Mouse (Mus musculus) heart, adult 11 months (tissue): ENCODE results near the gene Pcdh7.
"Not testable (repeated sequence)": the region's sequence is repeated elsewhere in the genome, so short reads cannot be mapped to it uniquely, and the experiment has no call there.

ENCODE experiments used
- DNase-seq: peaks from one replicate; pipeline ENCODE4 v3.0.0; 2022

Gene Pcdh7

DNA sequence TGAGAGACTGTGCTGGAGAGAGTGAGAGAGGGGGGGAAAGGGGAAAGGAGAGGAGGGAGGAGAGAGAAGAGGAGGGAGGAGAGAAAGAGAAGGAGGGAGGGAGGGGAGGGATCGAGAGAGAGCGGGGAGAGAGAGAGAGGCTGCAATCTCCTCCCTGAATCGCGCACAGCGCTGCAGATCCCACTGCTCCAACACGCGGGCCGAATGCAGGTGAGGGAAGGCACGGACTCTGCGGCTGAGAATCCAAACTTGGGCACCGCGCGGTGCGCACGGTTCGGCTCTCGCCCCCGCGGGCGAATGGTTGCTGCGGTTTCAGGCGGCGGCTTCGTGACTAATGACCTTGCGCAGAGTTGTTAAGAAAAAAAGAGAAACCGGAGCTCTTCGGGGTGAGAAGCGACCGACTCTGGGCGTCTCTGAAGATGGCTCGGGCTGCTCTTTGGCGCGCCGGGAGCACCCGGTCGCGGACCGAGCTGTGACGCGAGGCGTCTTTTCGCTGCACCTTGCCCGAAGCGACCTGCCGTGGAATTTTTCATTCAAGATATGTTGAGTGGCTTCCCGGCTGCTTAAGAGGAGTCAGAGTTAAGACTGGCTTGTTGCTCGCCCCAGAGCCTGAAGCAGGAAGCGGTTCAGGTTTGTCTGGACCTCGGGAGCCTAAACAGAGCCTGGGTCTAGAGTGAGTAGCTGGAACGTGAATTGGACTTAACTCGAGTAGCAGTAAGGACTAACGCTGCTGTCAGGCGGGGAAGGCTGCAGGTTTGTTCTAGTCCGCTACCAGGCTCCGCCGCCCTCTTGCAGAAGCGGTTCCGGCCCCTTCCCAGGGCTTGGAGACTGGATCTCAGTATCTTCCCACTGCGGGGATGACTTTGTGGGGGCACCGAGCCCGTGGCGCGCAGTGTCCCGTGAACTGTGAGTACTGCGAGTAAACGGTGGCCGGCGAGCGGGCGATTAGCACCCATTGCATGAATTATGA, at the start of gene Pcdh7:
TSS of gene Pcdh7 (plus strand) at position 62 of the 970 bp plus-strand sequence.
- DNase-seq, result peak; percentile 94

DNA sequence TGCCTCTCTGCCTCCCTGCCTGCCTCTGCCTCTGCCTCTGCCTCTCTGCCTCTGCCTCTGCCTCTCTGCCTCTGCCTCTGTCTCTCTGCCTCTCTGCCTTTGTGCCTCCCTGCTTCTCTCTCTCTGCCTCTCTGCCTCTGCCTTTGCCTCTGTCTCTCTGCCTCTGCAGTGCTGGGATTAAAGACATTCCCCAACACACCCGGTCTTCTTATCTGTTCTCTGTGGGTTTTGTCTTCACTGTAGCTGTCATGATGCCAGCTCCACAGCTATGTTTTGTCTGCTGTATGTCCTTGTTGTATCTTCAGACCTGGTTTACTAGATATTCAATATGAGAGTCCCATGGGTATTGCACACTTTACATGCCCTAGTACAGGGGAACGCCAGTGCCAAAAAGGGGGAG, 40.8 kb upstream of the Pcdh7 start:
- not testable (repeated sequence) for DNase-seq

- DNase-seq, result no peak
Observed at GRCm38 (mm10) chr5:57708396-57708795, 9.4 kb upstream of the Pcdh7 start.

GRCm38 (mm10) chr5:57713980-57714379, 3.8 kb upstream of the Pcdh7 start:
- DNase-seq, result peak; percentile 87

- peak; percentile 96 for DNase-seq
Observed at GRCm38 (mm10) chr5:57714621-57715523, 2.9 kb upstream of the Pcdh7 start.

GRCm38 (mm10) chr5:57715524-57716400, 2.0 kb upstream of the Pcdh7 start:
- peak; percentile 97 for DNase-seq

GRCm38 (mm10) chr5:57716421-57717237, 1.1 kb upstream of the Pcdh7 start:
- DNase-seq, result peak; percentile 96

DNA sequence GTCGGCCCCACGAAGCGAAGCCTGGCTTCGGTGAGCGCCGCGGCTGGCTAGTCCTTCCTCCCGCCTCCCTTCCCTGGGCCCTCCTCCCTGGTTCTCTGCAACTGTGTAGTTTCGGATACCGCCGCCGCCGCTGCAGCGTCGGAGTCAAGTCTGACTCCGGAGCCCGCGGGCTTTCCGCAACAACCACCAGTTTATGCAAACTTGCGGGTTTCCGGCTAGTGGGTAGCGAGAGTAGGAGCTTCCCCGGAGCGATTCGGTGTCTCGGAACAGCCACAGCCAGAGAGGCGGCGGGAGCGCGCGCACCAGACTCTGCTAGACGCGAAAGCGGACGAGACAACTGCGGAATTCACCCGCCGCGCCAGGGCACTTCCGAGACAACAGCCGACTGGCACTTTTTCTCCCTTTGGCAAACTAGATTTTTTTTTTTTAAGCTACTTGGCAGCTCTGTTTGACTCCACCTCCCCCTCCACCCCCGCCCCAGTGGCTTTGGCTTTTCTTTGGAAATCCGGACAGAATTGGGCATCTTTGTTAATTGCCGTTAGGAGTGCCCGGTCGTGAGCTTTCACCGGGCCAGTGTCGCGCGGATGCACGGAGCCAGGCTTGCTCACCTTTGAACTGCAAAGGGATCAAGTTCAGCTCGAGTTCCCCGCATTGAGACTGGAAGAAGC, 395 bp upstream of the Pcdh7 start:
- peak; percentile 95 for DNase-seq

GRCm38 (mm10) chr5:57718876-57719593, 1.3 kb downstream of the Pcdh7 start:
- DNase-seq, result peak; percentile 96

GRCm38 (mm10) chr5:57719594-57720185, 1.9 kb downstream of the Pcdh7 start:
- peak; percentile 93 for DNase-seq

DNA sequence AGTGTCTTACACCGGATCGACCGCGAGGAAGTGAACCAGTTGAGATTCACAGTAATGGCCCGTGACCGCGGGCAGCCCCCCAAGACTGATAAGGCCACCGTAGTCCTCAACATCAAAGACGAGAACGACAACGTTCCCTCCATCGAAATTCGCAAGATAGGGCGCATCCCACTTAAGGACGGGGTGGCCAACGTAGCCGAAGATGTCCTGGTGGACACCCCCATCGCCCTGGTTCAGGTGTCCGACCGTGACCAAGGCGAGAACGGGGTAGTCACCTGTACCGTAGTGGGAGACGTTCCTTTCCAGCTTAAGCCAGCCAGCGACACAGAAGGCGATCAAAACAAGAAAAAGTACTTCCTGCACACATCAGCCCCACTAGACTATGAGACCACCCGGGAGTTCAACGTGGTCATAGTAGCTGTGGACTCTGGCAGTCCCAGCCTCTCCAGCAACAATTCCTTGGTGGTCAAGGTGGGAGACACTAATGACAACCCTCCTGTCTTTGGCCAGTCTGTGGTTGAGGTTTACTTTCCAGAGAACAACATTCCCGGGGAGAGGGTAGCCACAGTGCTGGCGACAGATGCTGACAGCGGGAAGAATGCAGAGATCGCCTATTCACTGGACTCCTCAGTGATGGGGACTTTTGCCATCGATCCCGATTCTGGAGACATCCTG, 2.6 kb downstream of the Pcdh7 start:
- DNase-seq, result peak; percentile 90

GRCm38 (mm10) chr5:57721148-57721712, 3.5 kb downstream of the Pcdh7 start:
- peak; percentile 78 for DNase-seq

GRCm38 (mm10) chr5:57721927-57722326, 4.2 kb downstream of the Pcdh7 start:
- peak; percentile 74 for DNase-seq

GRCm38 (mm10) chr5:57733451-57733850, 15.7 kb downstream of the Pcdh7 start:
- DNase-seq, result no peak

GRCm38 (mm10) chr5:57735723-57736122, 18.0 kb downstream of the Pcdh7 start:
- no peak for DNase-seq

GRCm38 (mm10) chr5:57742924-57743323, 25.2 kb downstream of the Pcdh7 start:
- peak; percentile 98 for DNase-seq

- peak; percentile 94 for DNase-seq
Observed at GRCm38 (mm10) chr5:57743956-57744661, 26.3 kb downstream of the Pcdh7 start.

GRCm38 (mm10) chr5:57745879-57746278, 28.1 kb downstream of the Pcdh7 start:
- no peak for DNase-seq
